Mouse (Mus musculus): ENCODE data around the gene Stag1. TPM values are rescaled to one million over a fixed set of nuclear protein-coding genes. Genes with fewer than 3 reads are reported as not detected.
"Not testable (repeated sequence)": the region's sequence is repeated elsewhere in the genome, so short reads cannot be mapped to it uniquely, and the experiment has no call there.

Stag1 gene
- polyA plus RNA-seq, 1 experiment from 2014 or later: 61.0 TPM

DNA sequence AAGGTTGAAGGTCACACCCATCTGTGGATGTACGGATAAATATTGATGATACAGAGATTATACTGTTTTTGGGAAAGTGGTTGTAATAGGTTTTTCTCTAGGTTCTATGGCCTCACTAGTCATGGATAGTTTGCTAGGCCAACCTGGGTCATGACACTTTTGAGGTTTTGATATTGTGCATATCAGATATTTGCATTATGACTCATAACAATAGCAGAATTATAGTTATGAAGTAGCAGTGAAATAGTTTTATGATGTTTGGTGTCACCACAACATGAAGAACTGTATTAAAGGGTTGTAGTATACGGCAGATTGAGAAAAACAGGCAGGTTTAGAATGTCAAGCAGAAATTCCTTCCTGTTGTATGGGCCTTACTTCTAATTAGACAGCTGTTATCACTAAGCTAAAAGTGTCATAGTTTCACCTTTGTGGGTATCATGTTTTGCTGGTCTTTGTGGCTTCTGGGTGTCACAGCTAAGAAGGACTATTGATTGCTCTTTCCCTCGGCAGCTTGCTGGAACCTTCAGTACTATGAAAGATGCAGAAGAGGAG, 92.2 kb downstream of the Stag1 start:
- Histone ChIP-seq H3K36me3 (no peaks in the 10 kb centered on the region), H3K9ac (replicated peaks) (no peak overlapping the region), H3K4me3 (replicated peaks) (no peak overlapping the region), H3K4me2 (no peak overlapping the region), H3K9me3 (no peaks in the 10 kb centered on the region), H3K27me3 (no peaks in the 10 kb centered on the region), H3K27ac (no peak overlapping the region), H3K4me1 (replicated peaks) (0 out of 2 replicates have a peak, but pooled peaks cover 3% of the 10 kb centered on the region)
- WGBS: 90% methylated on average over 3 of the region's 3 CpGs
- no peak for ATAC-seq (ENCODE audit: insufficient number of reproducible peaks, insufficient read depth, low FRiP score, low TSS enrichment, low read depth)

DNA sequence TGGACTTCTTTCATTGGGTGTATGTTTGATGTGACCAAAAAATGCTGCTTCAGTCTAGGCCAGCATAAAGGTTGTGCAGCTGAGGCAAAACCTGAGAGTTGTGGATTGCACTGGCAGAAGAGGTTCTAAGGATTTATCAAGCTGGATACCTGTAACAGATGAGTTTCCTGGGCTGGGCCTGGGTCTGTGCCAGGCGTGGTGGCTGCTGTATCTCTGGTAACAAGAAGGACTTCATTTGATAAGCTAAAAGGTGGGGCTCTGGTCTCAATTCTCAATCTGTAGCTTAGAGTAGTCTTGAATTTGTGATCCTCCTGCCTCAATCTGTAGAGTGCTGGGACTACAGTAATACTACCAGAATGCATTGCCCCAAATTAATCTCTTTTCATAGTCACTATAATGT, 94.6 kb downstream of the Stag1 start:
- H3K4me1 ChIP-seq (replicated peaks): 0 out of 2 replicates have a peak, but pooled peaks cover 4% of the 10 kb centered on the region
- no peak for ATAC-seq (ENCODE audit: insufficient number of reproducible peaks, insufficient read depth, low FRiP score, low TSS enrichment, low read depth)
- H3K4me2 ChIP-seq: no peak overlapping the region
- 85% methylated on average over 1 of the region's 1 CpGs for whole genome bisulfite sequencing
- no peaks in the 10 kb centered on the region for H3K9me3 ChIP-seq
- no peaks in the 10 kb centered on the region for H3K27me3 ChIP-seq
- no peak overlapping the region for H3K9ac ChIP-seq (replicated peaks)
- no peak overlapping the region for H3K4me3 ChIP-seq (replicated peaks)
- H3K36me3 ChIP-seq: no peaks in the 10 kb centered on the region
- no peak overlapping the region for H3K27ac ChIP-seq

DNA sequence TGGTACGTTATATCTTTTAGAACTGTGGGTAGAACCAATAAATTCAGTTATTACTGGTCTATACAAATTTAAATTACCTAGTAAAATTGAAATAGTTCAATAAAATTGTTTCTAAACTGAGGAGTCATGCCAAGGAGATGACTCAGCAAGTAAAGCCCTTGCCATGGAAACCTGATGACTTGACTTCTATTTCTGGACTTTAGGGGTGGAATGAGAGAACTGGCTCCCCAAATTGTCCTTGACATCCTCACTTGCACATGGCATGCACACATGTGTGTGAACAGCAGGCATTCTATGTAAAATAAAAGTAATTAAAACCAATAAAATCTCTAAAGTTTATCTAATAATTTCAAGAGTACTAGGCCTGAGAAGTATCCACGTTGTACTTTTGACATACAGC, 98.9 kb downstream of the Stag1 start:
- WGBS: 75% methylated on average over 2 of the region's 2 CpGs
- no peaks in the 10 kb centered on the region for H3K36me3 ChIP-seq
- no peaks in the 10 kb centered on the region for H3K27me3 ChIP-seq
- no peak overlapping the region for H3K27ac ChIP-seq
- no peak overlapping the region for H3K4me2 ChIP-seq
- no peak overlapping the region for H3K9ac ChIP-seq (replicated peaks)
- H3K9me3 ChIP-seq: no peaks in the 10 kb centered on the region
- 0 out of 2 replicates have a peak, but pooled peaks cover 4% of the 10 kb centered on the region for H3K4me1 ChIP-seq (replicated peaks)
- H3K4me3 ChIP-seq (replicated peaks): no peak overlapping the region
- no peak for ATAC-seq (ENCODE audit: insufficient number of reproducible peaks, insufficient read depth, low FRiP score, low TSS enrichment, low read depth)

DNA sequence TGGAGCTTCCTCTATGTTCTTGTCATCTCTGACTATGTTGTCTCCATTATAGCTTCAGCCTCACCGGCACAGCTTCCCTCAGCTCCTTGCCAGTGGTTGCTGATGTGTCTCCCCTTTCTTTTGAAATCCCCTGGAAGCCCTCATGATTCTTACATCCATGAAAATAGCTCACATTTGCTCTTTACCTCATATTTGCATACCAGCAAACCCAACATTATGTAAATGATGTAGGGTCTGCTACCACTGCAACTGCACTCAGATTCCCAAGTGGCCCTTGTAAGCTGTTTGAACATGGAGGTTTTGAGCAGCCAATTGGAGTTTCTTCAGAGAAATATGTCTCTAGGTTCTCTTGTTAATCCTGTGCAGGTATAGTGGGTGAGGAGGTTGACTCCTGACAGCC, 110.0 kb downstream of the Stag1 start:
- Histone ChIP-seq H3K4me2 (no peak overlapping the region), H3K4me1 (replicated peaks) (no peaks in the 10 kb centered on the region), H3K27me3 (no peaks in the 10 kb centered on the region), H3K36me3 (no peaks in the 10 kb centered on the region), H3K9me3 (no peaks in the 10 kb centered on the region), H3K4me3 (replicated peaks) (no peak overlapping the region), H3K27ac (no peak overlapping the region), H3K9ac (replicated peaks) (no peak overlapping the region)
- WGBS: 94% methylated on average over 1 of the region's 1 CpGs
- ATAC-seq (ENCODE audit: insufficient number of reproducible peaks, insufficient read depth, low FRiP score, low TSS enrichment, low read depth): no peak

DNA sequence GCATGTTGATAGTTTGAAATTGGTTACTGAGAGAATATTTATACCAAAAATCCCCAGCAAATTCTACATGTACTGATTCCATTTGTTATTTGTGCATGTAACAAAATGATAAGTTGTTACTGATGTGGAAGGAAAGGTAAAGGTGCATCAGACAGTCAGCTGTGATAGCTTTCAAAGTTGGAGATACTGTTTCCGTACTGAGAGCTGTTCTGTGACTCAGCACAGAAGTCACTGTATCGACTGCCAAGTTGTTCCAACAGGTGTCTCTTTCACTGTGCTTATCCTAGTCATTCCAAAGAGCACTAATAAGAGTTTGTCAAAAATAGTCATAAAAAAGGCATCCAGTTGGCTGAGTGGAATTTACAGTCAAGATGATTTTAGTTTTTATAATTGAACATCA, 114.1 kb downstream of the Stag1 start:
- no peaks in the 10 kb centered on the region for H3K4me1 ChIP-seq (replicated peaks)
- H3K9ac ChIP-seq (replicated peaks): no peak overlapping the region
- 84% methylated on average over 2 of the region's 2 CpGs for WGBS
- peaks cover 8% of the 10 kb centered on the region; the same call in 1 of the 2 replicates for H3K36me3 ChIP-seq
- H3K4me3 ChIP-seq (replicated peaks): no peak overlapping the region
- no peak overlapping the region for H3K4me2 ChIP-seq
- H3K27ac ChIP-seq: no peak overlapping the region
- no peaks in the 10 kb centered on the region for H3K9me3 ChIP-seq
- H3K27me3 ChIP-seq: no peaks in the 10 kb centered on the region
- no peak for ATAC-seq (ENCODE audit: insufficient number of reproducible peaks, insufficient read depth, low FRiP score, low TSS enrichment, low read depth)

DNA sequence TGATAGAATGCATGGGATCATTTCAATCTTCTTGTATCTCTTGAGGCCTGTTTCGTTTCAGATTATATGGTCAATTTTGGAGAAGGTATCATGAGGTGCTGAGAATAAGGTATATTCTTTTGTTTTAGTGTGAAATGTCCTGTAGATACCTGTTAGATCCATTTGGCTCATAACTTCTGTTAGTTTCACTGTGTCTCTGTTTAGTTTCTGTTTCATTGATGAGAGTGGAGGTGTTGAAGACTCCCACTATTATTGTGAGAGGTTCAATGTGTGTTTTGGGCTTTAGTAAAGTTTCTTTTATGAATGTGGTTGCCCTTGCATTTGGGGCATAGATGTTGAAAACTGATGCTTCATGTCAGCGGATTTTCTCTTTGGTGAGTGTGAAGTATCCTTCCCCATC, 127.2 kb downstream of the Stag1 start:
- H3K4me2 ChIP-seq: not testable (repeated sequence)
- WGBS: 94% methylated on average over 2 of the region's 2 CpGs

DNA sequence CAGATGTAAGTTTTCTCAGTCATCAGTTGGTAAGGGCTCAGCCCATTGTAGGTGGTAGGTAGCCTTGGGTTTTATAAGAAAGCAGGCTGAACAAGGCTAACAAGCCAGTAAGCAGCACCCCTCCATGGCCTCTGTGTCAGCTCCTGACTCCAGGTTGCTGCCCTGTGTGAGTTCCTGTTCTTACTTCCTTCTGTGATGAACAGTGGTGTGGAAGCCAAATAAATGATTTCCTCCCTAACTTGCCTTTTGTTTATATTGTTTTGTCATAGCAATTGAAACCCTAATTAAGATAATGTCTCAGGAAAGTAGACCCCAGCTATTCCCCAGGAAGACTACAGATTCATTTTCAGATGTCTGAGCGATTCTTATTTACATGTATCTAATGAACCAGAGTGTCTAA, 134.2 kb downstream of the Stag1 start:
- H3K27me3 ChIP-seq: no peaks in the 10 kb centered on the region
- H3K9me3 ChIP-seq: no peaks in the 10 kb centered on the region
- no peaks in the 10 kb centered on the region for H3K4me1 ChIP-seq (replicated peaks)
- no peak for ATAC-seq (ENCODE audit: insufficient number of reproducible peaks, insufficient read depth, low FRiP score, low TSS enrichment, low read depth)
- no peak overlapping the region for H3K9ac ChIP-seq (replicated peaks)
- no peak overlapping the region for H3K27ac ChIP-seq
- no peaks in the 10 kb centered on the region for H3K36me3 ChIP-seq
- WGBS: 93% methylated on average over 1 of the region's 1 CpGs
- H3K4me3 ChIP-seq (replicated peaks): no peak overlapping the region
- no peak overlapping the region for H3K4me2 ChIP-seq

More for the DNA sequence above, 127.2 kb downstream of the Stag1 start:
- H3K4me3 ChIP-seq (replicated peaks); H3K4me1 ChIP-seq (replicated peaks); H3K9me3 ChIP-seq; H3K27ac ChIP-seq; H3K9ac ChIP-seq (replicated peaks); H3K27me3 ChIP-seq; ATAC-seq (ENCODE audit: insufficient number of reproducible peaks, insufficient read depth, low FRiP score, low TSS enrichment, low read depth); H3K36me3 ChIP-seq: not testable (repeated sequence)

DNA sequence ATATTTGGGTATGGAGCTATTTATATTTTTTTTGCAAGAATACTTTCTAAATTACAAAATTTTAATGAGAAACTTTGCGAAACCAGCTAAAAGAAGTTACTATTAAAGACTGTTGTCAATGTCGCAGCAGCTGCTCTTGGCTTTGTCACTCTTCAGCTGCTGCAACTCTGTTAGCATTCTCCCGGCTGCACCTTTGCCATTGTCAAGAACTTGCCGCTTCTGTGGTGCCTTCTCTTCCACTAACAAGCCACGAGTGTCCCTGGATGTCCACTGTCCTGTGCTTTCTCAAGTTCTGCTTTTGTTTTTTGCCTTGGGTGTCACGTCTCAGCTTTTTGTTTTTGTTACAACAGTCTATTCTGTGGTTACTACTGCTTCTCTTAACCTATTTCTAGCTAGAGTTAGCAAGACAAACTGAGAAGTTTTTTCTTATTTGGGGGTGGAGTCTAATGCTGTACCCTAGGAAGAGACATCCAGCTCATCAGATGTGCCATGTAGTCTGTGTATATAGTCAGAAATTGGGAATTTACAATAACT, 136.4 kb downstream of the Stag1 start:
- Histone ChIP-seq H3K9ac (replicated peaks) (no peak overlapping the region), H3K4me3 (replicated peaks) (no peak overlapping the region), H3K36me3 (peaks cover 4% of the 10 kb centered on the region; the same call in 1 of the 2 replicates), H3K27ac (no peak overlapping the region), H3K9me3 (no peaks in the 10 kb centered on the region), H3K4me1 (replicated peaks) (no peaks in the 10 kb centered on the region), H3K4me2 (no peak overlapping the region), H3K27me3 (no peaks in the 10 kb centered on the region)
- WGBS: 82% methylated on average over 6 of the region's 6 CpGs
- ATAC-seq (ENCODE audit: insufficient number of reproducible peaks, insufficient read depth, low FRiP score, low TSS enrichment, low read depth): no peak

DNA sequence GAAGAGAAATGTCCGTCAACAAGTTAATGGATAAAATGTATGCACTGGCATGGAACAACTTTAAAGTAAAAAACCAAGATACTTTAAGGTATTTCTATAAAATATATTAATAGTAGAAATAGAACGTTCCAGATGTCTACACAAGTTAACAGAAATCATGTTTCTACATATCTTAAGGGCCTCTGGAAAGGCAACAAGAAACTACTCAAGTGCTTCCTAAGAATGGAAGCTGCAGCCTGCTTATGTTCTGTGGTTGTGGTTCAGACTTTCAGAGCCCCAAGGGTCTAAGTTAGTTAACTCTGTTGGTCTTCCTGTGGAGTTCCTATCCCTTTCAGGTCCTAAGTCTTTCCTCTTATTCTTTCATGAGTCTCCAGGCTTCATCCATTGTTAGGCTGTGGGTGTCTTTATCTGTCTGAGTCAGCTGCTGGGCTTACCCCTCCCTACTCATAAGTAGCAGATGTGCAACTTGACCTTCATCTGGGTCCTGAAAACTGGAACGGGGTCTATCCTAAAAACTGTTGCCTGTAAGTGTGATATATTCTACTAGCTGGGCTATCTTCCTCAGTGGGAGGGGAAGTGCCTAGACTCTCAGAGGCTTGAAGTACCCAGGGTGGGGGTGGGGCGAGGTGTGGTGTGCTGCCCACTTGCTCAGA, 138.5 kb downstream of the Stag1 start:
- Histone ChIP-seq H3K9me3 (no peaks in the 10 kb centered on the region), H3K4me2 (no peak overlapping the region), H3K9ac (replicated peaks) (no peak overlapping the region), H3K27ac (no peak overlapping the region), H3K36me3 (peaks cover 4% of the 10 kb centered on the region; the same call in 1 of the 2 replicates), H3K4me3 (replicated peaks) (no peak overlapping the region), H3K27me3 (no peaks in the 10 kb centered on the region), H3K4me1 (replicated peaks) (no peaks in the 10 kb centered on the region)
- WGBS: 74% methylated on average over 4 of the region's 4 CpGs
- ATAC-seq (ENCODE audit: insufficient number of reproducible peaks, insufficient read depth, low FRiP score, low TSS enrichment, low read depth): no peak

DNA sequence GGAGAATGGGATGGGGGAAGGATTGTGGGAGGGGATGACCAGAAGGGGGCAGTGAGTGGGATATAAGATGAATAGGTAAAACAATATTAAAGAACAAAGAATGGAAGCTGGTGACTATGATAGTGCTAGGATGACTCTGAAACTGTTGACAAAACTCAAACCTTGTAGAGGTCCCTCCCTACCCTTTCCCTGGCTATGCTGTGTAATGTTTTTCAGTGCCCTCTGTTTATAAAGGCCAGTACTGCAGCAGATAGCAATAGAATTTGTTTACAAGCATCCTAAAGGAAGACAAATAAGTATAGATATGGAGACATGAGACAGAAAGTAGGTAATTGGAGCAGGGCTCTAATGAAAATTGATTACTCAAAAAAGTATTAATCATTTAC, 139.0 kb downstream of the Stag1 start:
- no peaks in the 10 kb centered on the region for H3K27me3 ChIP-seq
- no peak overlapping the region for H3K4me3 ChIP-seq (replicated peaks)

DNA sequence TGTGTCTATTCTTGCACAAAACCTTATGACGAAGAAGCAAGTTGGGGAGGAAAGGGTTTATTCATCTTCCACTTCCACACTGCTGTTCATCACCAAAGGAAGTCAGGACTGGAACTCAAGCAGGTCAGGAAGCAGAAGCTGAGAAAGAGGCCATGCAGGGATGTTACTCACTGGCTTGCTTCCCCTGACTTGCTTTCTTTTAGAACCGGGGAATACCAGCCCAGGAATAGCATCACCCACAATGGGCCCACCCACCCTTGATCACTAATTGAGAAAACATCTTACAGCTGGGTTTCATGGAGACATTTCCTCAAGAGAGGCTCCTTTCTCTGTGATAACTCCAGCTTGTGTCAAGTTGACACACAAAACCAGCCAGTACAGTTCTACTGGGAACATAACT, 179.6 kb downstream of the Stag1 start:
- not testable (repeated sequence) for H3K27me3 ChIP-seq; H3K4me1 ChIP-seq (replicated peaks); H3K9ac ChIP-seq (replicated peaks); H3K36me3 ChIP-seq; H3K4me2 ChIP-seq; H3K27ac ChIP-seq; H3K9me3 ChIP-seq; ATAC-seq (ENCODE audit: insufficient number of reproducible peaks, insufficient read depth, low FRiP score, low TSS enrichment, low read depth); H3K4me3 ChIP-seq (replicated peaks)
- 74% methylated on average over 2 of the region's 2 CpGs for WGBS

More for the DNA sequence above, 139.0 kb downstream of the Stag1 start:
- Histone ChIP-seq H3K9me3 (no peaks in the 10 kb centered on the region), H3K9ac (replicated peaks) (no peak overlapping the region), H3K36me3 (peaks cover 4% of the 10 kb centered on the region; the same call in 1 of the 2 replicates), H3K4me2 (no peak overlapping the region), H3K4me1 (replicated peaks) (no peaks in the 10 kb centered on the region), H3K27ac (no peak overlapping the region)
- ATAC-seq (ENCODE audit: insufficient number of reproducible peaks, insufficient read depth, low FRiP score, low TSS enrichment, low read depth): no peak

DNA sequence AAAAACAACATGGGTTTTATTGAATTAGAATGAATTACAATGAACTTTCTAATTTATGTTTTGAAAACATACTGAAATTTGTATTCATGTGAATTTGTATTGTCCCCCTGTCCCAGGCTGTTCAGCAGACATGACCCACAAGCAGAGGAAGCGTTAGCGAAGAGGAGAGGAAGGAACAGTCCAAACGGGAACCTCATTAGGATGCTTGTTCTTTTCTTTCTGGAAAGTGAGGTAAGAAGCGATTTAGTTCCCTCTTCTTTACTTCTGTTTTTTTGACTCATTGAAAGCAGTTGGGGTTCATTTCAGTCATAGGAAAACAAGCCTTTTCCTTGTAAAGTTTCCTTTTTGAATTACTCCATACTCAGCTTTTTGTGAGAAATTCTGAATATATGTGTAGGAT, 268.4 kb downstream of the Stag1 start:
- H3K4me2 ChIP-seq: no peak overlapping the region
- no peak for ATAC-seq (ENCODE audit: insufficient number of reproducible peaks, insufficient read depth, low FRiP score, low TSS enrichment, low read depth)
- H3K4me1 ChIP-seq (replicated peaks): no peaks in the 10 kb centered on the region
- H3K4me3 ChIP-seq (replicated peaks): no peak overlapping the region
- H3K9me3 ChIP-seq: no peaks in the 10 kb centered on the region
- no peaks in the 10 kb centered on the region for H3K27me3 ChIP-seq
- H3K9ac ChIP-seq (replicated peaks): no peak overlapping the region
- peaks cover 3% of the 10 kb centered on the region; the same call in 1 of the 2 replicates for H3K36me3 ChIP-seq
- WGBS: 87% methylated on average over 4 of the region's 4 CpGs
- no peak overlapping the region for H3K27ac ChIP-seq

All from limb, embryonic 12.5 days (tissue).